Mouse (Mus musculus) frontal cortex, postnatal 36 days (tissue): ENCODE results near the gene Vti1a.

Experiments
- DNase-seq, 2 experiments: peaks; one replicate each; pipeline ENCODE4 v3.0.0; 2022; ENCODE audit warnings: low spot score in 2 of 2

Gene Vti1a

DNA sequence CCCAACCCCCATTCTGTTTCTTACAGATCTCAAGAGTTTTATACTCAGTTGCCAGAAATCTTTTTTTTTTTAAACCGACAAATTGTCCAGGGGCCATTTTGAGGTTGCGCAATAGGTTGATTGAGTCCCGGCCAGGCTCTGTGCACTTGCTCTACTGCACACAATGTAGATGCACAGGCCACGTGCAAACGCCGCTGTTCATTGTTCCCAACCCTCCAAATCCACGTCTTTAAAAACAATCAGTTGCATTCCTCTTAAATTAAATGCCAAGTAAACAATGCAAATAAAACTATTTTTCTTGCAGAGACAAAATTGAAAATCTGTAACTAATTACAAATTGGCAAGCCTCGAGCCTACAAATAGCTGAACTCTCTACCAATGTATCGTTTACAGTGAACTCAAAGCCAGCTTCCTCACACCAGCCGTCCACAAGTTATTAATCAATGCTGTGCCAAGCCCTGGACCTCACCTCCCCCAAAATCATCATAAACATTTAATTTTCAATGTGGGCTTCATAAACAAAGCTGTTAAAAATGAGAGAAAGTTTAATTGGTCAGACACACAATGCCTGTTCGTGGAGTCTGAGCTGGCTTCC is 244.1 kb downstream of the Vti1a start:
- DNase-seq: no peak

- DNase-seq: no peak
Observed at GRCm38 (mm10) chr19:55561469-55561868, 245.4 kb downstream of the Vti1a start.

- no peak for DNase-seq
Observed at GRCm38 (mm10) chr19:55562487-55563147, 246.5 kb downstream of the Vti1a start.

- DNase-seq: no peak
Observed at GRCm38 (mm10) chr19:55563148-55563651, 247.1 kb downstream of the Vti1a start.

DNA sequence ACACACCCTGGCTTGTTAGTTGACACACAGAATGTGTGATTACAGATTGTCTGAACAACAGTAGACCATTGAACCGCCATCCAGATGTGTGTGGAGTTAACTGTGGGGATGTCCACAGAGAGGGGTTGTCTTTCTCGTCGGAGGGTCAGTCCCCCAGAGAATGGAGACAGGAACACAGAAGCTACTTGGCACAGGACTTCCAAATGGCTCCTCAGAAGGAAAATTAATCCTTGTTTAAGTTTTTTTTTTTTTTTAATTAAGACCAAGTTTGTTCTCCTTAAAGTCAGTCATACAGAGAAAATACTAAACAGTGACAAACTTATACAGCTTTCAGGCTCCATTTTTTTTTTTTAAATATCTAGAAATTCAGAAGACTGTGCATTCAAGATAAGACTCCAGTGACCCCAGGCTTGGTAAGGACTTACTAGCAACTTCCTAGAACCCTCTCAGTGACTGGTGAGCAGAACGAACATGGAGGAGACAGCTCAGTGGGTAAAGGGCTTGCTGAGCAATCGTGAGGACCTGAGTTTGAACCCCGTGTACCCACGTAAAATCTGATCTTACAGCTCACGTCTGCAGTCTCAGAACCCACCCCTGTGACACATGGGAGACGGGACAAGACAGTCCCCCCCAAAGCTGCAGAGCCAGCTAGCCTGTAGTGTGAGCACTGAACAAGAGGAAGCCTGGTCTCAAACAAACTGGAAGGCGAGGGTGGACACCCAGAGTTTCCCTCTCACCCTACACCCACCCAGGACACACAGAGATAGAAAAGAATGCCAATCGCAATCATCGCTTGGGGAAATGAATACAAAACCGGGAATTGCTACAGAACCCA is 248.2 kb downstream of the Vti1a start:
- no peak for DNase-seq

GRCm38 (mm10) chr19:55565111-55565510 is 249.0 kb downstream of the Vti1a start:
- no peak for DNase-seq

DNA sequence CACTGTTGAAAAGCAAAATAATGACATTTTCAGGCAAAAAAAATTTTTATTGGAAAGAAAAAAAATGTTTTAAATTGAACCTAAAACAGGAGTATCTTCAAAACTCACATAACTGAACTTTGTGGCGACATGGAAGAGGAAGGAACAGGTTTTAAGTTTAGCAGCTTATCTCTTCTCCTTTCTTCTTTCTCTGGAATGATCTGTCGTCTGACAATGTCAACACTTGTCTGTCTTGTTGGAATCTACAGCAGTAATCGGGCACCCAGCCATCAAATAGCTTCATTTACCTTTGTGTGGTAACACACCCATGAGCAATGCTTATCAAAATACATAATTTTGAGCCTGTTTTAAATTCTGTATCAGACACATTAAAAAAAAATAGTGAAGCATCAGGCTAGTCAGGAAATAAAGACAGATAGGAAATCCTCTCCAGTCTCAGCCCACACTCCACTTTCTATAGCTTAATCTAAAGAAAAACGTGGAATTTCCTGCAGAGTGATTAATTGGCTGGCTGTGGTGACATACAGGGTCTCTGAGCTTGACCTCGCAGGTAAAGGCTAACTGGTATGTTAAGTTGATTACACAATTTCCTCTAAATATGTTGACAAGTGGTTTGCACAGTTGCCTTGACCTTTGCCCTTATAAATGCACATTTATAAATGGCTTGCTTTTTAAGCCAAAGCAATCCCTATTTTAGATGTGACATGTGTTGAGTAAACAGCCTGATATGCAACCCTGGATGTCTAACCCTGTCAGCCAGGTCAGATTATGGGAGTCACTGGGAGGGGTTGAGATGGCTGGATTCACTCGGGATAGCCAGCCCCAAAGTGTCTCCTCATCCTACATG is 249.7 kb downstream of the Vti1a start:
- DNase-seq: no peak

DNA sequence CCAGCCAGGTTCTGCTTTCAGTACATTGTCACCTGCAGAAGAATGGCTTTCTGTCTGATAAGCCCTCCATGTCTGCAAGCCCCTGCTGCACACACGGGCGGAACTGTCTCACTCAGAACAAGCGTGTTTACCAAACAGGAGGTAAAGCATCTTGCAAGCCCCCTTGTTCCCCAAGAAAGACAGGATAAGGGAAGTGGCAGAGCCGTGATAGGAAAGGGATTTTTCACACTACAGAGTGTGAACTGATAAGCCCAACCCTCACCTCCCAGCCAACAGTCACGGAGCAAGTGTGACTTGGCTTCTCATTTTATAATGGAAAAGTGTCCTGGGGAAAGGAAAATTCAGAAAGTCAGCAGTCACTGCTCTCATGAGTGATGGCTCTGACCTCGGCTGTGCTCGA is 253.0 kb downstream of the Vti1a start:
- no peak for DNase-seq

- DNase-seq: no peak
Observed at GRCm38 (mm10) chr19:55569894-55570293, 253.8 kb downstream of the Vti1a start.

- no peak for DNase-seq
Observed at GRCm38 (mm10) chr19:55570520-55571296, 254.6 kb downstream of the Vti1a start.

- DNase-seq: no peak
Observed at GRCm38 (mm10) chr19:55571486-55571885, 255.4 kb downstream of the Vti1a start.

DNA sequence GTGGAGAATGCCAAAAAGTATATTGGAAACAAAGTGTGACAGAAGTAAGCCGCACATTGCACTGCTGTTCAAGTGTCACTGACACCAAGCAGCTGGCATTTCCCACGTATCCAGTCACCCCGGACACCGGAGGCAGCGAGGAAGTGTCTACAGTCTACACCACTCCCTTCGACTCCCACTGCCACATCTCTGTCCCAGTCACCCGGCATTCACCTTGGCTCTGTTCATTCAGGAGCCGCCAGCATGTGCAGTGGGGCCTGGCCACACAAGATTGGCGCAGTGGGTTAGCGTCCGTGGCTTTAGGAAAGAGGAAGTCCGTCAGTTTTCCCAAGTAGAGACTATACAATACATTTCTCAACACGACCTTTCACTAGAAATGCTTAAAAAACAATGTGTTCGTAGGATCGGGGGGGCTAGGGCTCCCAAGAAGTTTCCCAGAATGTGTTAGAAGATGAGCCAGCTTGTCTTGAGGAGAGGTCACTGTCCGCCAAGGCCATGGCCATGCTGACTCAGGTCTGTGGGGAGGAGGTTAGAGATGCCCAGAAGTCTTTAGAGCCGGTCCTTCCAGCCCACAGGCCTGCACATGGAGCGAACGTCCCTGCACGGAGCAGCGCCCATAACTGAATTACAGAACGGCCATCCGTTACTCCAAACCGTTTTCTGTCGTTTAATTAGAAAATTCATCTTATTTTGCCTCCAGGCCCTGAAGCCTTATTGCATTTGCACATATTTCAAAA is 261.4 kb downstream of the Vti1a start:
- DNase-seq: no peak

DNA sequence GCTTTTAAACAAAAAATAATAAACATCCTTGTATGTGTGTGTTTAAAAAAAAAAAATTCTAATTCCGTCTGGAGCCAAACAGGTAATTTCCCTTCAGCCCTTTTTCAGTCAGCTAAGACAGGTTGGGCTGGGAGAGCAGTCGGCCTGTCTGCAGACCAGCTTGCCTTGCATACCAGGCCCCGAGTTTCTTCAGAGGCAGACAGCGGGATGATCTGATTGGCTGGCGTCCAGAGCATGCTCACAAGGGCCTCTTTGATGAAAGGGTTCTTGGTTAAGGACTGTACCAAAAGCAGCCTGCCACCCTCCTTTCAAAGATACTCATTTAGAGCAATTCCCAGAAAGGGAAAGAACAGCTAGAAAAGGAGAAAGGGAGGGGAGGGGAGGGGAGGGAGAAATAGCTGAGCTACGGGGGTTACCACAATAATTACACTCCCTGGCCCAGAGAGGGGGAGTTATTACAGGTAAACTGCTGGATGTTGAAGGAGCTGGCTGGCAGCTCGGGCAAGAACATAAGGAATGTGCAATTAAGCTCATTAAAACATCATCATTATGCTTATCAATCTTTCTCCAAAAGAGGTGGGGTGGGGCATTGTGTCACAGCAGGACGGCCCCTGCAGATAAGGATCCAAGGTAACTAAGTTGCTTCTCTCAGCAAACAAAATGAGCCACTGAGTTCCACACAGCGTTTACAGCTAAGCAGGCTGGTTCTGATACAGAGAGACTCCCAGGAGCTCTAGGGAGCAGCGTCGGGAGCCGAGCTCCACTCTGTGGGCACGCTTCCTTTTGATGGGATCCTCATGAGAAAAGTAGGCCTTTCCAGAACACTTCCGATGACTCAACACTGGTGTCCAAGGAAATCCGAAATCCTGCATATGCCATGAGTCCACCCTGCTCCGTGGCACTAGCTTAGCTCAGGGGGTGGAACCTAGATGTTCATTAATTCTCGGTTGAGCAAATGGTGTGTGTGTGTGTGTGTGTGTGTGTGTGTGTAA is 262.3 kb downstream of the Vti1a start:
- DNase-seq: peak; percentile 45 to 49

GRCm38 (mm10) chr19:55579310-55579709 is 263.2 kb downstream of the Vti1a start:
- DNase-seq: no peak

GRCm38 (mm10) chr19:55580152-55580551 is 264.1 kb downstream of the Vti1a start:
- DNase-seq: no peak

- no peak for DNase-seq
Observed at GRCm38 (mm10) chr19:55580667-55581066, 264.6 kb downstream of the Vti1a start.

DNA sequence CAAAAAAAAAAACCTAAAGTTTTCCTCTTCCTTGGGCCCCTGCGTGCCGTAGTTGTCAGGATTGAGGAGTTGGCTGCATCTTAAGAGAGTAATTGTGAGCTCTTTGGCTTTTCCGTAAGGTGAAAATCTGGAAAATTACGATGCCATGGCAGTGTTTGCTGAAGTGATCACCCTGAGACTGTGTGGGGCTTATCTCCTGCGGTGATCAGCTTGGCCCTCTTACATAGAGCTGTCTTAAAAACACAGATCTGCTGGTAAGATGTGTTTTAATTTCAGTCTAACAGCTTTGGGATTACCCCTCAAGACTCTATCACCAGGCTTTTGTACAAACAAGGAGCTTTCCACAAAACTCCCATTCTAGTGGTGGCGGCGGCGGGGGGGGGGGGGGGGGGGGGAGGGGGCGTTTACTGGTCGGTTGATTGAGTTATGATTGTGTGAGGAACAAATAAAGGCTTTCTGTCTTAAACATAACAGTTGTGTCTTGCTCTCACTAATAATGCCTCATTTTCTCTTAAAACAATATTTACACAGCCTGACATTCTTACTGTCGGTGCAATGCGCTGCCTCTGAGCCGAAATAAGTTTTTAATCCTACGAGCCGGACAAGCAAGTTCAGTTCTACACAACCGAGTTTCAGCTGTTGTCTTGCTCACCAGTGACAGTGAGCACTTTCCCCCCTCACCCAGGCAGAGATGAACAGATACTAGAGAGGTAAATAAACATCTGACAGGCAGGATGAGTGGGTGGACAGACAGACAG is 267.0 kb downstream of the Vti1a start:
- no peak for DNase-seq
